Mouse (Mus musculus) forebrain, embryonic 12.5 days (tissue): ENCODE data around the gene Gpr82. TPM values are rescaled to one million over a fixed set of nuclear protein-coding genes. Genes with fewer than 3 reads are reported as not detected.

Source experiments
- ATAC-seq: fragments of 200-750 bp; cut with Nextera tagmentation; 2 replicates; pipeline ENCODE4 v1.8.0; 2017; ENCODE audit warnings: moderate TSS enrichment; ENCODE audit not compliant: low FRiP score
- H3K27ac ChIP-seq: fragments of 300-500 bp; sonication (generic); 2 replicates; pipeline ENCODE4 v1.5.1; 2016; ENCODE audit warnings: mild to moderate bottlenecking
- H3K27me3 ChIP-seq: fragments of 300-500 bp; sonication (generic); 2 replicates; pipeline ENCODE4 v1.6.1; 2016; ENCODE audit warnings: mild to moderate bottlenecking
- H3K36me3 ChIP-seq: fragments of 300-500 bp; sonication (generic); replicated peaks from 2 replicates; pipeline ENCODE4 v1.6.1; 2016; ENCODE audit warnings: mild to moderate bottlenecking
- H3K4me1 ChIP-seq: fragments of 300-500 bp; sonication (generic); 2 replicates; pipeline ENCODE4 v1.6.1; 2016
- H3K4me2 ChIP-seq: fragments of 300-500 bp; sonication (generic); 2 replicates; pipeline ENCODE4 v1.6.1; 2016; ENCODE audit warnings: mild to moderate bottlenecking, moderate library complexity
- H3K4me3 ChIP-seq: fragments of 300-500 bp; sonication (generic); replicated peaks from 2 replicates; pipeline ENCODE4 v1.5.1; 2016; ENCODE audit warnings: mild to moderate bottlenecking
- H3K9ac ChIP-seq: fragments of 300-500 bp; sonication (generic); 2 replicates; pipeline ENCODE4 v1.6.1; 2016; ENCODE audit warnings: mild to moderate bottlenecking
- H3K9me3 ChIP-seq: fragments of 300-500 bp; sonication (generic); 2 replicates; pipeline ENCODE4 v1.6.1; 2016
- WGBS: fragments of 180-500 bp; shearing (Covaris S2); methylation state at CpG from one replicate; pipeline ENCODE4 v1.1.7; 2016; 5-methylcytosine and 5-hydroxymethylcytosine counted together
- polyA plus RNA-seq: library from polyadenylated mRNA; unstranded; fragments of >200 nt; fragmentation: Nextera tagmentation; extraction: Ambion mirVana; gene quantifications from 2 replicates; pipeline ENCODE4 v1.2.1, GENCODE M21; 2016

Gene Gpr82
- polyA plus RNA-seq: 0.42 and 0.84 TPM in 2 replicates

DNA sequence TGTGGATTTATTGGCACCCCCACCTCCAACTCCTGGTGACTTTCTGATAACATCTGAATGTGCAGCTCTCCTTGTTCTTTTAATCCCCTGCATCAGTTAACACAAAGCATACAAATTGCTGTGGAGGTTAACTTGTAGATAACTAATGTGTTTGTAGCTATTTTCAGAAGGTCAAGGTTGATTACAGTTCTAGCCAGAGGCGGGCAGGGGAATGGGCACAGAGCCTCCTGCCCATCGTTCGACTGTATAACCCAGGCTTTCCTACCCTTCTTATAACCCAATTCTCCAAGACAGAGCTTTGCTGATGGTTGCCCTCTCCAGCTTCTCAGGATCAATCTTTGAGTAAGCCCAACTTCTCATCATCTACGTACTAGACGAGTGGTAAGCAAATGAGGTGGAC is at the start of gene Gpr82:
Gene Gpr82 (plus strand): TSS at position 301 of the 400 bp plus-strand sequence.
- no peak within 1 kb of the TSS for H3K4me3 ChIP-seq
- H3K4me1 ChIP-seq: no peaks in the 10 kb centered on the region
- 96% methylated on average over 5 of the region's 5 CpGs for WGBS
- no peaks in the 10 kb centered on the region for H3K9me3 ChIP-seq
- no peak for ATAC-seq
- no peak within 1 kb of the TSS for H3K4me2 ChIP-seq
- no peaks in the 10 kb centered on the region for H3K27me3 ChIP-seq
- H3K9ac ChIP-seq: no peak within 1 kb of the TSS
- no peaks in the 10 kb centered on the region for H3K36me3 ChIP-seq
- no peak within 1 kb of the TSS for H3K27ac ChIP-seq

DNA sequence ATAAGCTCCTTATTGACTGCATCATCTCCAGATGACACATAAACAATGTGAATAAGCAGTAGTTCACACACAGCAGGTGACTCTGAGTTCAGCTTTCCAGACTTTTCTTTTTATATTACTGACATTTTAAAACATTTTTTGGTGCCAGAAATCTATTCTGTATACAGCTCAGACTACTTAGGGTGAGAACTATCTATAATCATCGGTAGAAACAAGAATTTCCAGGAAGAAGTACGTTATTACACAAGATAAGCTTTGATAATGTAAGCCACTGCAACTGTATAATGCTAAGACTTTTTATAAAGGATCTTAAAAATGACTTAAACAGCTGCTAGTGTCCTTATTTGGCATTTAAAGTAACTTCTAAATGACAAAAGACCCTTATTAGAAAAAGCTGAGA is 49.0 kb upstream of the Gpr82 start:
- Histone ChIP-seq H3K4me2 (no peak overlapping the region), H3K9me3 (no peaks in the 10 kb centered on the region), H3K4me3 (no peak overlapping the region), H3K36me3 (no peaks in the 10 kb centered on the region; the same call in 1 of the 2 replicates), H3K4me1 (no peaks in the 10 kb centered on the region), H3K27ac (no peak overlapping the region), H3K27me3 (no peaks in the 10 kb centered on the region), H3K9ac (no peak overlapping the region)
- 78% methylated on average over 2 of the region's 2 CpGs for WGBS
- no peak for ATAC-seq

DNA sequence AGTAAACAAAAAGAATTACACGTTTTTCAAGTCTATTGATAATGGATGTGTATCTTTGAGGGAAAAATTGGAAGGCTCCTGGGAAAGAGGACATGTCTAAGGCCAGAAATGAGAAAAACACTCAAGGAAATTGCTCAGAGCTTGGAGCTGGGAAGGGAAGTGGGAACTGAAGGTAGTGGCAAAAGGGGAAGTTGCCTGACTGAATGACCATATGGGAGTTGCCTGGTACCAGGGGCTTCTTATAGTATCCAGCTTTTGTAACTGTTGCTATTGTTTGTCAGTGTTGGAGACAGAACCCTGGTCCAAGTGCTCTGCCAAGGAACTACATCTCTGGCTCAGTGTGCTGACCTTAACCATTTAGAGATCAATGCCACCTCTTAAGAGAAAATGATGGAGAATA is 44.4 kb upstream of the Gpr82 start:
- no peak overlapping the region for H3K27ac ChIP-seq
- H3K4me3 ChIP-seq: no peak overlapping the region
- H3K9me3 ChIP-seq: no peaks in the 10 kb centered on the region
- no peaks in the 10 kb centered on the region; the same call in 1 of the 2 replicates for H3K36me3 ChIP-seq
- no peak for ATAC-seq
- no peak overlapping the region for H3K4me2 ChIP-seq
- WGBS: 77% methylated on average over 1 of the region's 1 CpGs
- no peaks in the 10 kb centered on the region for H3K4me1 ChIP-seq
- H3K27me3 ChIP-seq: no peaks in the 10 kb centered on the region
- H3K9ac ChIP-seq: no peak overlapping the region

DNA sequence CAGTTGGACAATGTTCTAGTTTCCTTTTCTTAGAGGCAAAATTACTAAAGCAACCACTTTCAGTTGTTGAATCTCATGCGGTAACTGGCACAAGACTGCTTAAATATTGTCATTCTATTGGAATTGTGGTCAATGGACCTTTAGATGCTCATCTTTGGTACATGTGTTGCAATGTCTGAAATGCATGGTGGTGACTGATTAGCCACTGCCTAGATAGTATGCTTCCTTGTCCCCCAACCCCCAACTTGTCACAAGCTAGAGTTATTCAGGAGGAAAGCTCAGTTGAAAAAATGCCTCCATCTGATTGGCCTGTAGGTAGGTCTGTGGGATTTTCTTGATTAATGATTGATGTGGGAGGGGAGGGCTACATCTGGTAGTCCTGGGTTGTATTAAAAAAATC is 43.9 kb upstream of the Gpr82 start:
- Histone ChIP-seq H3K36me3 (no peaks in the 10 kb centered on the region; the same call in 1 of the 2 replicates), H3K4me3 (no peak overlapping the region), H3K9ac (no peak overlapping the region), H3K27me3 (no peaks in the 10 kb centered on the region), H3K9me3 (no peaks in the 10 kb centered on the region), H3K4me2 (no peak overlapping the region), H3K27ac (no peak overlapping the region), H3K4me1 (no peaks in the 10 kb centered on the region)
- no peak for ATAC-seq
- 95% methylated on average over 1 of the region's 1 CpGs for WGBS

DNA sequence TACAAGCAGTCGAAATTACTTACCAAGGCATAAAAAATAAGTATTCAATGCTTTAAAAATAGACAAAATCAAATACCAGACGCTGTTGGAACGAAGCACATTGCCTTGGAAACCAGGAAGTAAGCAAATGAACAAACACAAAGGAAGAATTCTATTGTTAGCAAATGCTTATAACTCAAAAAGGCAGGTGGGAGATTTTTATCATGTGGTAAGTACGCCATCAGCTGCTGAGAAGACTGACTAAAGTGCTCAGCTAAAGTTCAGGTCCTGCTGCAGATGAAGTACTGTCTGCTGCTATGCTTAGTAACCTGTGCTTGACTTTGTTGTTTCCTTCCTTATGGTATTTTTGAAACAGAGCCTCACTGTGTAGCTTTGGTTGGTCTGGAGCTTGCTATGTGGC is 42.7 kb upstream of the Gpr82 start:
- WGBS: 81% methylated on average over 4 of the region's 4 CpGs
- no peak overlapping the region for H3K27ac ChIP-seq
- ATAC-seq: no peak
- no peaks in the 10 kb centered on the region for H3K27me3 ChIP-seq
- no peak overlapping the region for H3K4me3 ChIP-seq
- H3K9ac ChIP-seq: no peak overlapping the region
- H3K4me1 ChIP-seq: no peaks in the 10 kb centered on the region
- H3K36me3 ChIP-seq: no peaks in the 10 kb centered on the region
- H3K9me3 ChIP-seq: no peaks in the 10 kb centered on the region
- no peak overlapping the region for H3K4me2 ChIP-seq

DNA sequence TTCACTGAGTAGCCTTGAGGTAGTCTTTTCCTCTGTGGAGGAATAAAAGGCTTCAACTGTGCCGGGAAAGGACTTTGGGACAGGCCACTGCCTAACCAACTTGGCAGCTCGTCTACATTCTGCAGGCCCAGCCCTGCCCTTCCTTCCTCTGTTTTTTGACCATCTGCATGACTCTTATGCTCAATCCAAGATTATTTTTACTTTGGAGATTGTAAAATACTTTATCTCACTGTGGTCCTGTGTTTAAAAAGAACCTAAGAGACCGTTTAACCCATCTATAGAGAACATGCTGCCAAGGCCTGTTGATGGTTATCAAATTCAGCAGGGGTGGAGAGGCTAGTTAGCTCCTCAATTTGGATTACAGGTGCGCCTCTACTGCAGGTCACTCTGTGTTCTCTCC is 39.7 kb upstream of the Gpr82 start:
- ATAC-seq: no peak
- Histone ChIP-seq H3K4me3 (no peak overlapping the region), H3K4me1 (no peaks in the 10 kb centered on the region), H3K4me2 (no peak overlapping the region), H3K27ac (no peak overlapping the region), H3K9ac (no peak overlapping the region), H3K36me3 (no peaks in the 10 kb centered on the region), H3K27me3 (no peaks in the 10 kb centered on the region), H3K9me3 (no peaks in the 10 kb centered on the region)
- 94% methylated on average over 4 of the region's 4 CpGs for WGBS

DNA sequence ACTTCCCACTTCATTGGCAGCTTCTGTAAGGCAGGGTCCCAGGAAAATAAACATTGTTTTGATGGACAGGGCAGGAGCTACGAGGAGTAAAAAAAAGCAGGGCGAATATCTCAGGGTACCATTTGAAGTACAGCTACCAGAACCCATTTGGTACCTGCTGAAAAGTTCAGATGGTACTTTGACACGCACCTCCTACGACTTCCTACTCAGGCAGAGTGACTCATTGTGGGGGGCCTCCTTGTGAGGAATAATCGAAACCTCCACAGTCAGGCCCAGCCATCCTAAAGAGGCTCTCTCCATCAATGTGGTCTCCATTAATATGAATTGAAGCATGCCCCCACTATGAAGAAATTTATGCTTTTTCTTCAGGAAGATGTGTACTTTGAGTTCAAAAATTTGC is 38.5 kb upstream of the Gpr82 start:
- ATAC-seq: no peak
- Histone ChIP-seq H3K9me3 (no peaks in the 10 kb centered on the region), H3K36me3 (no peaks in the 10 kb centered on the region), H3K27me3 (no peaks in the 10 kb centered on the region), H3K9ac (no peak overlapping the region), H3K4me3 (no peak overlapping the region), H3K4me1 (no peaks in the 10 kb centered on the region), H3K4me2 (no peak overlapping the region), H3K27ac (no peak overlapping the region)
- 90% methylated on average over 5 of the region's 5 CpGs for WGBS

DNA sequence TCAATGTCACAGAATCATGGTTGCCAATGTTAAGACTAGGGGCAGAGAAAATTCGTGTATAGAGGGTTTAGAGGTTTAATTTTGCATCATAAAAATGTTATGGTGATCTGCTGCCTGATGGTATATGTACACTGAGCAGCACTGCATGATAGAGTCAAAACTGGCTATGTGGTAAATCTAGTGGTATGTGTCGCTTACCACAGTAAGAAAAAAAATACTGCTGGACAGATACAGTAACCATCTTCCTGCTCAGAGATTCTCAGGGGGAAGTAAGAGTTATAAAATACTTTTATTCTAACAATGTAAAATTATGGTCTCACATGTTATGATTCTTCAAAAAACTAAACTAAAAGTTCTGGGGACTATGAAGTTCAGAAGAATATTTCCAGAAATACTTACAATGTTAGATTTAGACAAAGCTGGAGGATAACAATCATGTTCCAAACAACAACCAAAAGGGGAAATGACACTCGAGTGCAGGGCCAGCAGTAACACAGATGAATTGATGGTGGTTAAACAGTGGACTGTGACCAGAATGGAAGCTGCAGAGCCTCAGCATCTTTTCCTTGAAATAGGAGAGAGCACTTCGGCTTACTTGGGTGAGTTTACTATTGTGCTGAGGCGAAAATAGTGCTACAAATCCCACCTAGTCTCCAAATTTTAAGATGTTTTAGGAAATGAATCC is 29.4 kb upstream of the Gpr82 start, which contains the start of gene Gpr34:
Gene Gpr34 (plus strand): TSS at position 491 of the 685 bp plus-strand sequence.
- Histone ChIP-seq H3K4me1 (no peaks in the 10 kb centered on the region), H3K4me3 (no peak within 1 kb of the TSS), H3K9me3 (no peaks in the 10 kb centered on the region), H3K9ac (no peak within 1 kb of the TSS), H3K4me2 (no peak within 1 kb of the TSS), H3K36me3 (no peaks in the 10 kb centered on the region), H3K27me3 (no peaks in the 10 kb centered on the region), H3K27ac (no peak within 1 kb of the TSS)
- ATAC-seq: no peak
- WGBS: 79% methylated on average over 5 of the region's 5 CpGs

DNA sequence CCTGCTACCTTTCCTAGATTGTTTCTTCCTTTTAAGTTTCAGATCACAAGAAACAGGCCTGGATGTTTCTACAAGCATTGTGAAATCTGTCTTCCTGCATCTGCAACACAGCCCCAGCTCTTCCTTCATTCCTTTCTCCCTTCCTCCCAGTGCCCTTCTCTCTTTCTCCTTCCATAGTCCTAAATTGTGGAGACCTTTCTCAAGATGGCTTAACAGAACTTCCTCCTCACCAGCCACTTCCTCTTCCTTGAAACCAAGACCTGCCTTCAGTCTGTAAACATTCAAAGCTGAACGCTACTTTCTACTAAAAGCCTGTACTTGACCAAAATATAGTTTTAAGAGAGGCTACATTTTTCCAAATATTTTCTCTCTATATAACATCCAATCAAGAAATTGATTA is 24.8 kb upstream of the Gpr82 start:
- Histone ChIP-seq H3K4me2 (no peak overlapping the region), H3K4me3 (no peak overlapping the region), H3K4me1 (no peaks in the 10 kb centered on the region), H3K36me3 (no peaks in the 10 kb centered on the region), H3K9ac (no peak overlapping the region), H3K27me3 (no peaks in the 10 kb centered on the region), H3K27ac (no peak overlapping the region), H3K9me3 (no peaks in the 10 kb centered on the region)
- no peak for ATAC-seq
- WGBS: 91% methylated on average over 1 of the region's 1 CpGs

DNA sequence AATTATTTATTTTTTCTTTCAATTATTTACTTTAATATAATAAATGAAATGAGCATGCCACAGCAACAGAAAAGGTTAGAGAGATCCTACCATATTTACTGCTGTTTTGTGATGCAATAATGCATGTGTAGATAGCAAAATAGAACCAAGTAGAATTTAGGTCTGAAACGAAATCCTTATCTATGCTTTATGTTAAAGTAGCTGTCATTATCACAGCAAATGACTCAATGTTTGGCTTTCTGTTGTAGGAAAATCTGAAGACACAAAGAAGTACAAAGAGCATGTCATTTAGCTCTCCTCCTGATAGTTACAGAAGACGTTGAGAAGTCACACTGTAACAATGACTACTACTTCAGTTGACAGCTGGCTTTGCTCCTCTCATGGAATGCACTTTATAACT is 22.3 kb upstream of the Gpr82 start:
- no peak for ATAC-seq
- Histone ChIP-seq H3K27me3 (no peaks in the 10 kb centered on the region), H3K27ac (no peak overlapping the region), H3K36me3 (no peaks in the 10 kb centered on the region), H3K4me3 (no peak overlapping the region), H3K4me2 (no peak overlapping the region), H3K9me3 (no peaks in the 10 kb centered on the region), H3K9ac (no peak overlapping the region), H3K4me1 (no peaks in the 10 kb centered on the region)
- 65% methylated on average over 2 of the region's 2 CpGs for WGBS

DNA sequence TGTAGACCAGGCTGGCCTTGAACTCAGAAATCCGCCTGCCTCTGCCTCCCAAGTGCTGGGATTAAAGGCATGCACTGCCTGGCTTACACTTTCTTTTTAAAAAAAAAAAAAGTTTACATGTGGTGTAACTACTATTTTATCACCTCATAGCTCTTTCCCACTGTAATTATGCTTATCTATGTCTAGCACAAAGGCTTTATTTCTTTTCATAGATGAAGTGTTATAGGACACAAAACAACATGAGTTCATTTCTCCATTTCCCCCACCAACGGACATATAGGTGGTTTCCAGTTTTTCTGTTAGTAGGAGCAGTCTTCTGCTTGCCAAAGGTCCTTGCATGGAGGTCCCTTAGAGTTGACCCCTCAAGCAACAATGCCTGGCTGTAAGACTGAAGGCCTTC is 9.3 kb upstream of the Gpr82 start:
- no peaks in the 10 kb centered on the region for H3K36me3 ChIP-seq
- H3K9ac ChIP-seq: no peak overlapping the region
- no peak overlapping the region for H3K4me2 ChIP-seq
- WGBS: 95% methylated on average over 2 of the region's 2 CpGs
- no peak overlapping the region for H3K27ac ChIP-seq
- H3K27me3 ChIP-seq: no peaks in the 10 kb centered on the region
- no peak for ATAC-seq
- H3K9me3 ChIP-seq: no peaks in the 10 kb centered on the region
- no peak overlapping the region for H3K4me3 ChIP-seq
- H3K4me1 ChIP-seq: no peaks in the 10 kb centered on the region

DNA sequence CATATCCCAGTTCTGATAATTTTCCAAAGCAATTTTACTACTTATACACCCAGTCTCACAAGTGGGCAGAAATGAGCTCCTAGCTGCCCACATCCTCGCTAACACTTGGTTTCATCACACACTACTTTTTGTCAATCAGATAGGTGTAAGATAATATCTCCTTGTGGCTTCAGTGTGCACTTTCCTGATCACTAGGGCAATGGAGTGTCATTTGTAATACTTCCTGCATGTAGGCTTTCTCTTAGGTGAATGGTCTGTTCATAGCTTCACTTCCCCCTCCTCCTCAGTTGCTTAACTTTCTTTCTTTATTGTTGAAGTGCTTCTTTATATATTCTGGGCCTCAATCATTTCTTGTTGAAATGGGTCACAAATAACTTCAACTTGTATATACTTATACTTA is 8.9 kb upstream of the Gpr82 start:
- H3K9me3 ChIP-seq: no peaks in the 10 kb centered on the region
- no peak overlapping the region for H3K4me2 ChIP-seq
- H3K27me3 ChIP-seq: no peaks in the 10 kb centered on the region
- ATAC-seq: no peak
- no peaks in the 10 kb centered on the region for H3K36me3 ChIP-seq
- H3K4me3 ChIP-seq: no peak overlapping the region
- 78% methylated on average over 1 of the region's 1 CpGs for WGBS
- no peak overlapping the region for H3K27ac ChIP-seq
- H3K4me1 ChIP-seq: no peaks in the 10 kb centered on the region
- H3K9ac ChIP-seq: no peak overlapping the region

DNA sequence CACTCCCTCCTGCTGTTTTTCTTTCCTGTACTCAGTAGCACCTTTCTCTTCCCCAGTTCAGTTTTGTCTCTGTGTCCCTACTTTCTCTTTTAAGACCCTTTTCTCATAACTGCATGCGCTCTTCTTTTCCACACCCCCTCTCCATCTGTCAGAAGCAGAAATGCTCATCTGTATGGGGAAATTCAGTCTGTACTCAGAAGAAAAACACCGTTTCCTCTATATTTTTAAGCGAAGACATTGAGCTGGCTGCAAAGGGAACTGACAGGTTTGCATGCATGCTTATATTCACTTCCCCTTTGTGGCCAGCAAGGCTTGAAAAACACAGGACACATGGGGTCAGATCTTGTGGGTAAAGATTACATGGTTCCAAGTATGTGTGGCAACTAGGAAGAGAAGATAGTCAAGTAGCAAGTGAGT is 6.2 kb upstream of the Gpr82 start:
- 80% methylated on average over 3 of the region's 3 CpGs for WGBS

More for the DNA sequence above, 6.2 kb upstream of the Gpr82 start:
- no peak overlapping the region for H3K4me2 ChIP-seq
- H3K36me3 ChIP-seq: no peaks in the 10 kb centered on the region
- H3K4me1 ChIP-seq: no peaks in the 10 kb centered on the region
- H3K27ac ChIP-seq: no peak overlapping the region
- ATAC-seq: no peak
- H3K9ac ChIP-seq: no peak overlapping the region
- H3K27me3 ChIP-seq: no peaks in the 10 kb centered on the region
- H3K4me3 ChIP-seq: no peak overlapping the region
- no peaks in the 10 kb centered on the region for H3K9me3 ChIP-seq
